Mouse (Mus musculus) heart, adult 2 months (tissue): ENCODE results near the gene Ssbp4. TPM values are rescaled to one million over a fixed set of nuclear protein-coding genes. Genes with fewer than 3 reads are reported as not detected.

Experiments used
- DNase-seq, 2 experiments: peaks; one replicate each; pipeline ENCODE4 v3.0.0; 2021
- H3K27ac ChIP-seq: fragments of 200-600 bp; 2 replicates; pipeline ENCODE4 v1.8.1; 2022
- H3K27me3 ChIP-seq: fragments of 200-500 bp; 2 replicates; pipeline ENCODE4 v1.6.1; 2012; ENCODE audit warnings: mild to moderate bottlenecking, low read length, inconsistent platforms, mixed read lengths; ENCODE audit not compliant: control insufficient read depth, insufficient read depth
- H3K36me3 ChIP-seq: fragments of 200-500 bp; 2 replicates; pipeline ENCODE4 v1.6.1; 2012; ENCODE audit warnings: low read length, inconsistent platforms; ENCODE audit not compliant: control insufficient read depth, insufficient read depth
- H3K4me1 ChIP-seq: fragments of 200-500 bp; 2 replicates; pipeline ENCODE4 v1.6.1; 2011; ENCODE audit warnings: low read length; ENCODE audit not compliant: control insufficient read depth, insufficient read depth
- H3K4me3 ChIP-seq: fragments of 200-600 bp; 2 replicates; pipeline ENCODE4 v1.8.1; 2022
- H3K79me2 ChIP-seq: fragments of 200-500 bp; replicated peaks from 2 replicates; pipeline ENCODE4 v1.6.1; 2012; ENCODE audit warnings: mild to moderate bottlenecking, inconsistent platforms, low read length, moderate library complexity, mixed read lengths; ENCODE audit not compliant: control insufficient read depth, insufficient read depth
- H3K9ac ChIP-seq: fragments of 200-500 bp; 2 replicates; pipeline ENCODE4 v1.6.1; 2012; ENCODE audit warnings: low read depth, mild to moderate bottlenecking, control low read depth, inconsistent platforms, low read length, mixed read lengths
- CTCF ChIP-seq: fragments of 200-600 bp; IDR thresholded peaks from 2 replicates; pipeline ENCODE4 v1.8.1; 2022; ENCODE audit warnings: antibody characterized with exemption, mild to moderate bottlenecking, moderate library complexity
- EP300 ChIP-seq: fragments of 200-500 bp; IDR thresholded peaks from 2 replicates; pipeline ENCODE4 v1.6.1; 2011; ENCODE audit warnings: low read depth, low read length, control low read depth; ENCODE audit not compliant: insufficient read depth
- POLR2A ChIP-seq: fragments of 200-500 bp; IDR thresholded peaks from 2 replicates; pipeline ENCODE4 v1.6.1; 2011; ENCODE audit warnings: mild to moderate bottlenecking, low read depth, low read length, control low read depth; ENCODE audit not compliant: insufficient read depth
- WGBS: fragments of 180-500 bp; shearing (Covaris S2); methylation state at CpG from one replicate; pipeline ENCODE4 v1.1.7; 2018; 5-methylcytosine and 5-hydroxymethylcytosine counted together
- intact Hi-C: fragments of 180-260 bp; cut with DNase I; formaldehyde crosslinking; loops from one replicate; pipeline ENCODE4 v1.15.1; 2025
- polyA plus RNA-seq: library from polyadenylated mRNA; depleted of rRNA; stranded (reverse); fragments of >200 nt; gene quantifications from 2 replicates; pipeline ENCODE4 v1.2.3, GENCODE M21; 2012
- total RNA-seq, 2 experiments: library from RNA; stranded (reverse); gene quantifications; 2 replicates each; pipeline ENCODE4 v1.2.3; 2021

Ssbp4 gene
- total and polyA plus RNA-seq, 3 experiments = 34.6 to 72.8 (median 35.8) TPM

DNA sequence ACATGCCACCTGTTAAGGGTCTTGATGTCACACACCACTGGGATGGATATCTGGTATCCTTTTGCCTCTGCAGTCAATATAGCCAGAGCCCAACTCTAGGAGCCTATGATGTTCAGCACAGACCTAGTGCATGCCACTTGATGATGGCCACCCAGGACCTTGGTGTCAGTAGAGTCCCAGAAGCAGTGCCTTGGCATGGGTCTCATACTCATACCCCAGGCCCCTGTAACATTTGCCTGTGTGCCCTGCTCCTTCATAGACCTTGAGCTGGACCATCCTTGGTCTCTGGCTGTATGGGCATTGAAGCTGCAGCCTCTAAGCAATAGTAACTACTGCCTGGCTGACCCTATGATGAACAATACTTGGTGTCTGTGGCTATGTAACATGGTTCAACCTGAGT, 34.4 kb downstream of the Ssbp4 start:
- no peak for TF ChIP-seq CTCF
- TF ChIP-seq EP300 = no peak
- TF ChIP-seq POLR2A = no peak
- no peak overlapping the region for H3K9ac ChIP-seq
- no peak for DNase-seq
- no peaks in the 10 kb centered on the region for H3K36me3 ChIP-seq
- H3K4me3 ChIP-seq = no peak overlapping the region
- intact Hi-C loops = loop anchor here (5.0 kb wide), 1 partner anchor 823 kb away; the partner anchor contains the start of genes Babam1 and Ushbp1
- H3K79me2 ChIP-seq = peaks cover 4% of the 10 kb centered on the region; the same call in 1 of the 2 replicates
- peaks cover 27% of the 10 kb centered on the region for H3K4me1 ChIP-seq
- no peaks in the 10 kb centered on the region for H3K27me3 ChIP-seq
- H3K27ac ChIP-seq = peak overlapping the region; percentile 36

DNA sequence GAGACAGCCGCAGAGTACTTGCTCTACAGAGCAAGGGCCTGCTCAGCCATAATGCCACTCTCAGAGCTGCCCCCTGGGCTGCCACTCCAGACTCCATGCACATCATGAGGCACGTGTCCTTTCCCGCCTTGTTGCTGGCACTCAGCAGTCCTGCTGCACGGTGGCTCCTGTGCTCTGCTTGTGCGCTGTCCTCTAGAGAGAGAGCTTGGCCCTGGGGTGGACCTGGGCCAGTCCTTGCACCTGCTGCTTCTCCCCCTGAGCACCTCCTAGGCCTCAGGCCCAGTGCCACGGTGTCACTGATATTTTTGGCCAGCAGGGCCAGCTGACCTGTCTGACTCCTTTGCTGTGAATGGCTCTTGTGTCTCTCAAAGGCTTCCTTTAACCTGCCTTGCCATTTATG, 37.7 kb downstream of the Ssbp4 start:
- Histone ChIP-seq H3K27ac (peak overlapping the region; percentile 72), H3K79me2 (peaks cover 7% of the 10 kb centered on the region), H3K27me3 (no peaks in the 10 kb centered on the region), H3K4me1 (peaks cover 34% of the 10 kb centered on the region), H3K36me3 (no peaks in the 10 kb centered on the region), H3K9ac (no peak overlapping the region), H3K4me3 (no peak overlapping the region)
- peak; percentile 61 to 84 for DNase-seq
- 47% methylated on average over 6 of the region's 6 CpGs for WGBS
- intact Hi-C loops = loop anchor here (5.0 kb wide), 1 partner anchor 826 kb away; the partner anchor contains the start of genes Babam1 and Ushbp1
- TF ChIP-seq CTCF = peak; percentile 38
- peak; percentile 87 for TF ChIP-seq EP300
- TF ChIP-seq POLR2A = no peak

DNA sequence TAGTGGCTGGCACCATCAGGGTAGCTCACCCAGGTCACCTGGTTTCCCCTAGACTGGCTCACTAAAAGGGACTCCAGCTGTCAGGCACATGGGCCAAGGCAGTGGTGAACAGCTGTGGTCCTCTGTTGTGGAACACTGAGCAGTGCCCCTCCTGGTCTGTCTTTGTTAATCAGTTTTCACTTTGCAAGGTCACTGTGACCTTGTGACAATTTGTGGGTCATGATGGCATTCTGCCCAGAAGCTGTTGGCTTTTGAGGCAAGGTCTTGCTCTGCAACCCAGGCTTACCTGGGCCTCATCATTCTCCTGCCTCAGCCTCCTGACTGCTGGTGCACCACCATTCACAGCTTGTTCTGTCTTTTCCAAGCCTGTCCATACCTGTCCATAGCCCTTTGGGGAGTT, 38.3 kb downstream of the Ssbp4 start:
- peak in 1 of 2 experiments; percentile 12 for DNase-seq
- TF ChIP-seq EP300 (no peak), POLR2A (no peak), CTCF (no peak)
- intact Hi-C loops = loop anchor here (5.0 kb wide), 1 partner anchor 827 kb away; the partner anchor contains the start of genes Babam1 and Ushbp1
- H3K4me1 ChIP-seq = peaks cover 36% of the 10 kb centered on the region
- H3K4me3 ChIP-seq = no peak overlapping the region
- peaks cover 7% of the 10 kb centered on the region for H3K79me2 ChIP-seq
- peak overlapping the region; percentile 72 for H3K27ac ChIP-seq
- no peaks in the 10 kb centered on the region for H3K36me3 ChIP-seq
- H3K9ac ChIP-seq = no peak overlapping the region
- H3K27me3 ChIP-seq = no peaks in the 10 kb centered on the region

DNA sequence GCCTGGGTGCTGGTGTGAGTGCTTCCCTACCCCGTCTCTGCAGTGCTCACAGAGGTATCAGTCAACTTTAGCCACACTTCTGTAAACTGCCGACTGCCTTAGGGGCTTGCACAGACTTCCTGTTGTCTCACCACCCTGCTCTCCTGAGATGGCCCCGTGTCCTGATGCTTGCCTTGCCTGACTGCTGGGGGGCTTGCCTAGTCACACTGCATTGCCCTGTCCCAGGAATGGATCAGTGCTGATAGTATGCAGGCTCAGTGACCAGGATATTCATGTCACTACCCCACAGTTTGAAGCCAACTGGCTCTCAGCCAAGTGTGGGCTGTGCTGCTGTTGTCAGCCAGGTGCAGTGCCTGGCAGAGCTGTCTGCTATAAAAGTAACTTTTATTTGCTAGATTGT, 43.1 kb downstream of the Ssbp4 start:
- peak overlapping the region; percentile 18 for H3K27ac ChIP-seq
- no peaks in the 10 kb centered on the region for H3K27me3 ChIP-seq
- peak; percentile 59 to 64 for DNase-seq

DNA sequence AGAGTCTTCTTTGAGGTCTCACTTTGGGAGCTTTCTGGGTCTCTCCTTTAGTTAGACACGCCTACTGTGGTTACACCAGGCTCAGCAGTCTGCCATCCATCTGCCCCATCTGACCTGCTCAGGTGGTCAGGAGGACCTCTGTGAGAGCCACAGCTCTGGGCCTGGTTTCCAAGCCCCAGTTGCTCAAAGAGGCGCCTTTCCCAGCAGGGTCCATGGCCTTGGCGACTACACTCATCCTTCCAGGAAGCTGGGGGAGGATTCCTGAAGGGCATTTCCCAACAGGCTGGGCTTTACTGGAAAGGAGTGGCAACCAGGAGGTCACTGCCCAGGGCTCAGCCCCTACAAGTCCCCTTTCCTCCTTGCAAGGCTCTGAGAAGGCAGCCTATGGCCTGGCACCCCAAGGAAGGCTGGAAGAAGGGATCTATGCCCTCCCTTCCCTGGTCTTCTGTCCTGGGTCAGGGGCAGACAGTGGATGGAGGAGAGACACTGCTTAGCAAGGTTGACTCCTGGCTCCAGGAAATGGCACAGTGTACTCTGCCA, 43.9 kb downstream of the Ssbp4 start:
- H3K36me3 ChIP-seq = peaks cover 11% of the 10 kb centered on the region; the same call in 1 of the 2 replicates
- 41% methylated on average over 3 of the region's 3 CpGs for WGBS
- TF ChIP-seq POLR2A (no peak), EP300 (no peak), CTCF (no peak)
- peaks cover 6% of the 10 kb centered on the region for H3K79me2 ChIP-seq
- peak overlapping the region; percentile 42 for H3K27ac ChIP-seq
- no peak for DNase-seq
- no peaks in the 10 kb centered on the region for H3K27me3 ChIP-seq
- H3K4me1 ChIP-seq = peaks cover 54% of the 10 kb centered on the region
- intact Hi-C loops = no loop called here
- H3K9ac ChIP-seq = no peak overlapping the region
- no peak overlapping the region for H3K4me3 ChIP-seq

More for the DNA sequence above, 43.1 kb downstream of the Ssbp4 start:
- Histone ChIP-seq H3K79me2 (peaks cover 7% of the 10 kb centered on the region), H3K4me3 (no peak overlapping the region), H3K4me1 (peaks cover 53% of the 10 kb centered on the region), H3K9ac (no peak overlapping the region), H3K36me3 (peaks cover 8% of the 10 kb centered on the region; the same call in 1 of the 2 replicates)
- WGBS = 38% methylated on average over 3 of the region's 3 CpGs
- TF ChIP-seq EP300 (0 out of 2 replicates have a peak, but pooled peaks have one; percentile 31), POLR2A (no peak), CTCF (no peak)
- intact Hi-C loops = no loop called here

DNA sequence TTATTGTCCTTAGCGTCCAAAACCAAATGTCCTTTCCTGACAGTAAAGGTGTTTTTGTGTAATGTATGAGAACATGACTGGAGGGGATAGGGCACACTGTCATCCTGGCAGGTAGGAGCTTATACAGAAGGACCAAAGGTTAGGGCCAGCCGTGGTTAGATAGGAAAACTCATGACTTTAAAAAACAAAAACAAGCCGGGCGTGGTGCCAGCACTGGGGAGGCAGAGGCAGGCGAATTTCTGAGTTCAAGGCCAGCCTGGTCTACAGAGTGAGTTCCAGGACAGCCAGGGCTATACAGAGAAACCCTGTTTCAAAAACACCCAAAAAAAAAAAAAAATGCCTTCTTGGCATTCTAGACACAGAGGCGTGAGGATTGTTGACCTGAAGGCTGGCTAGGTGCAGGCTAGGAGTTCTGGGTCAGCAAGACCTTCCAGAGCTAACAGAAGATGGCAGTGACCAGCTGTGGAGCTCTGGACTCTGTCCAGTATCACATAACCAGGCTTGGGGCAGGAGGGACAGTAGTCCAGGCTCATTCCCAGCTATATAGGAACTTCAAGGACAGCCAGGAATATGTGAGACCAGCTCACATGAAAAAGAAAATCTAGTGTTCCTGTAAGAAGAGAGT, 44.8 kb downstream of the Ssbp4 start:
- Histone ChIP-seq H3K4me3 (no peak overlapping the region), H3K36me3 (peaks cover 11% of the 10 kb centered on the region; the same call in 1 of the 2 replicates), H3K27me3 (no peaks in the 10 kb centered on the region), H3K4me1 (peaks cover 53% of the 10 kb centered on the region), H3K9ac (no peak overlapping the region), H3K27ac (peak overlapping the region; percentile 74; the same call in 1 of the 2 replicates), H3K79me2 (peaks cover 1% of the 10 kb centered on the region)
- DNase-seq = no peak
- intact Hi-C loops = no loop called here
- no peak for TF ChIP-seq POLR2A
- TF ChIP-seq CTCF = no peak
- TF ChIP-seq EP300 = no peak
- WGBS = 82% methylated on average over 6 of the region's 6 CpGs
